Mouse (Mus musculus): ENCODE results near the gene Tnfrsf8. TPM values are rescaled to one million over a fixed set of nuclear protein-coding genes. Genes with fewer than 3 reads are reported as not detected.

Tnfrsf8 gene
- polyA plus RNA-seq, 1 experiment from 2014 or later: 0.07 TPM

- Histone ChIP-seq H3K4me1 (replicated peaks) (no peaks in the 10 kb centered on the region), H3K4me2 (replicated peaks) (no peak overlapping the region), H3K9ac (replicated peaks) (no peak overlapping the region), H3K36me3 (no peaks in the 10 kb centered on the region), H3K4me3 (replicated peaks) (no peak overlapping the region), H3K27ac (no peak overlapping the region), H3K9me3 (no peaks in the 10 kb centered on the region), H3K27me3 (no peaks in the 10 kb centered on the region)
- no peak for ATAC-seq
- WGBS: 90% methylated on average over 2 of the region's 2 CpGs
These were observed 36.7 kb downstream of the Tnfrsf8 start for GRCm38 (mm10) chr4:145278231-145278630.

DNA sequence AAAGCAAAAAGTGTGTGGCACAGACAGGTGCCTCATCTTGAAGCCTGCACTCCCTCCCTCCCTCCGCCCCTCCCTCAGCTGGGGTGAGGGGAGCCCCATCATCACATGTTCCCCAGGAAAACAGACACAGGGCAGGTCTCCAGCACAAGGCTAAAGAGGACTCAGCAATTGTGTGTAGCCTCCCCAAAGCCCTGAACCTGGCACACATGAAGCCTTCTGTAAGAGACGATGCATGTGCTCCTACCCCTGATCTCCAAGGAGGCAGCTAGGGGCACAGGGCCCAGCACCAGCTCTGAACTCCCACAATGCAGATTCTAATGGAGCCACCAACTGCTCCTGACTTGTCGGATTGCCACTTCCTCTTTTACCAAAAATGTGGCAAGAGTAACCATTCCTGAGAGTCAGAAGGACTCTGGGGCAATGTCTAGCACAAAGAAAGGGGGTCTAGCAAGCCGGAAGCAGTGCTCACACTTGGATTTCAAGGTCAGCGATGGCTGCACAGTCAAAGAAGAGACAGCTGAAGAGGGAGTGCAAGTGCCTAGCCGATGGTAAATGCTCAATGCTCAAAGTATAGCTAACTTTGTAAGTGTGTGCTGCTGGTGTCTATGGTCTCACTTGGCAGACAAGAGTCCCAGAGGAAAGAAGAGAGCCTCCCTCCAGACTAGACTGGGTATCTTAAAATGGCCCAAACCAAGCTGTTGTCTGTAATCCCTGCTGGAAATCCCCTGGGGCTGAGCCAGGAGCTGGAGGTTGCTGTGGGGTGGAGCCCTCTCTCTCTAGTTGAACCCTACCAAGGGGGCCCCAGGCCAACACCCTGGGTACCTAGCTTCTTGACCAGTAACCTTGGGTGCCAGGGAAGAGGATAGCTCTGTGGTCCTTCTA lies 38.4 kb downstream of the Tnfrsf8 start:
- Histone ChIP-seq H3K9ac (replicated peaks) (no peak overlapping the region), H3K27ac (no peak overlapping the region), H3K9me3 (no peaks in the 10 kb centered on the region), H3K4me3 (replicated peaks) (no peak overlapping the region), H3K4me1 (replicated peaks) (no peaks in the 10 kb centered on the region), H3K4me2 (replicated peaks) (no peak overlapping the region), H3K36me3 (no peaks in the 10 kb centered on the region), H3K27me3 (no peaks in the 10 kb centered on the region)
- 80% methylated on average over 6 of the region's 6 CpGs for WGBS
- no peak for ATAC-seq

DNA sequence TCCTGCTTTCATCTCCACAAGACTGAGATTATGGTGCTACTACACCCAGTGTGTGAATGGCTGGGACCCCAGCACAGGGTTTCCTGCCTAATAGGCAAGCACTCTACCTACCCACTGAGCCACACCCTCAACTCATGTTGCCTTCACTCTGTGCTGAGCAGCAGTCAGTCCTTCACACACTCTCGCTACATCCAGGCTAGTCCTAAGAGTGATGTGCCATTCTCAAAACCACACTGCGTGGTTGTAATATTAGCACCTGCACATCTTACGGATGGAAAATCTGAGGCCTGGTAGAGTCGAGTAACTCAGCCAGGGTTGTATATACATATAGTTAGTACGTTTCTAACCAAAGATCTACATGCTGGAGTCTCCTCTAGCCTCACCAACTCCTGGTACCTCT lies 40.1 kb downstream of the Tnfrsf8 start:
- Histone ChIP-seq H3K36me3 (no peaks in the 10 kb centered on the region), H3K9ac (replicated peaks) (no peak overlapping the region), H3K4me2 (replicated peaks) (no peak overlapping the region), H3K27ac (no peak overlapping the region), H3K4me1 (replicated peaks) (no peaks in the 10 kb centered on the region), H3K27me3 (no peaks in the 10 kb centered on the region), H3K9me3 (no peaks in the 10 kb centered on the region), H3K4me3 (replicated peaks) (no peak overlapping the region)
- ATAC-seq: no peak
- 97% methylated on average over 5 of the region's 5 CpGs for WGBS

- no peaks in the 10 kb centered on the region for H3K4me1 ChIP-seq (replicated peaks)
- no peaks in the 10 kb centered on the region for H3K27me3 ChIP-seq
- no peaks in the 10 kb centered on the region for H3K9me3 ChIP-seq
- 90% methylated on average over 5 of the region's 5 CpGs for WGBS
- H3K27ac ChIP-seq: no peak overlapping the region
- no peak overlapping the region for H3K4me2 ChIP-seq (replicated peaks)
- ATAC-seq: no peak
- H3K4me3 ChIP-seq (replicated peaks): no peak overlapping the region
- no peak overlapping the region for H3K9ac ChIP-seq (replicated peaks)
- H3K36me3 ChIP-seq: no peaks in the 10 kb centered on the region
These were observed 41.0 kb downstream of the Tnfrsf8 start for GRCm38 (mm10) chr4:145273923-145274322.

DNA sequence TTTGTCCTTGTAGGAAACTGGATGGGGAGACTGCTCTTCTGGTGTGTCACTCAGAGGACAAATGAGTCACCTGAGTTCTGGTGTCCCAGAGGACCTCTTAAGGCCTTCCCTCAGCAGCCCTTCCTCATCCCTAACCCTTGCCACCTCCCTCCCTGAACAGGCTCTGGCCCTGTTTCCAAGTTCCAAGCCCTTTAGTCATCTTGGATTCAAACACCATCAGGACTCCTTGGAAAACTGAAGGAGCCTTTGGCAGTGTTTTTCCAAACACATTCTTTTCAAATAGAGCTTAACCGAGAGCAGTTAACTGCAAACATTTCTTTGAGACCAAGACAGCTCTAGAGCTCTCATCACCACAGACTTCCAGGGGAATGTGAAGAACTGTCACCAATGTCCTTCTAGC lies 42.2 kb downstream of the Tnfrsf8 start:
- ATAC-seq: no peak
- H3K9me3 ChIP-seq: no peaks in the 10 kb centered on the region
- 83% methylated on average over 1 of the region's 1 CpGs for WGBS

DNA sequence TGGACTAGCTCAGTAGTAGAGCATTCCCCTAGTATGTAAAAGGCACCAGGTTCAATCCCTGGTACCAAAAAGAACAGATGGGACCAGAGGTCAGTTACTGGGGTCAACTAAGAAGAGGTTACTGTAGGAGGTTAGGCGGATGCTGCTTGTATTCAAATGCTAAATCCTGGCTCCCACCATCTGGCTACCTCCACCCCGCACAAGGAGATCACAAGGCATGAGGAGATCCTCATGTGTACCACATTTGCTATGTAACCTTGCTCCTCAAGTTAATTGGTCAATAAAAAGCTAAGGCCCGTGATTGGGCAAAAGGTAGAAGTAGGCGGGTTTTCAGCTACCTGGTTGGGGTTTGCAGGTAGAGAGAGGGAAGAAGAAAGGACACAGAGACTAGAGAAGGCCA lies 43.3 kb downstream of the Tnfrsf8 start:
- Histone ChIP-seq H3K4me3 (replicated peaks) (no peak overlapping the region), H3K36me3 (no peaks in the 10 kb centered on the region), H3K27ac (no peak overlapping the region), H3K27me3 (no peaks in the 10 kb centered on the region), H3K9ac (replicated peaks) (no peak overlapping the region), H3K9me3 (no peaks in the 10 kb centered on the region), H3K4me2 (replicated peaks) (no peak overlapping the region), H3K4me1 (replicated peaks) (no peaks in the 10 kb centered on the region)
- WGBS: 78% methylated on average over 4 of the region's 4 CpGs
- ATAC-seq: no peak

More for the DNA sequence above, 42.2 kb downstream of the Tnfrsf8 start:
- Histone ChIP-seq H3K4me3 (replicated peaks) (no peak overlapping the region), H3K4me2 (replicated peaks) (no peak overlapping the region), H3K9ac (replicated peaks) (no peak overlapping the region), H3K27me3 (no peaks in the 10 kb centered on the region), H3K4me1 (replicated peaks) (no peaks in the 10 kb centered on the region), H3K27ac (no peak overlapping the region), H3K36me3 (no peaks in the 10 kb centered on the region)

- Histone ChIP-seq H3K9me3 (no peaks in the 10 kb centered on the region), H3K4me1 (replicated peaks) (no peaks in the 10 kb centered on the region), H3K27me3 (no peaks in the 10 kb centered on the region), H3K4me2 (replicated peaks) (no peak overlapping the region), H3K27ac (no peak overlapping the region), H3K36me3 (no peaks in the 10 kb centered on the region), H3K9ac (replicated peaks) (no peak overlapping the region), H3K4me3 (replicated peaks) (no peak overlapping the region)
- no peak for ATAC-seq
- 84% methylated on average over 5 of the region's 5 CpGs for WGBS
These were observed 44.8 kb downstream of the Tnfrsf8 start for GRCm38 (mm10) chr4:145270136-145270535.

- ATAC-seq: no peak
- WGBS: 87% methylated on average over 4 of the region's 4 CpGs
- H3K4me2 ChIP-seq (replicated peaks): no peak overlapping the region
- H3K4me3 ChIP-seq (replicated peaks): no peak overlapping the region
- no peaks in the 10 kb centered on the region for H3K4me1 ChIP-seq (replicated peaks)
- no peaks in the 10 kb centered on the region for H3K9me3 ChIP-seq
- no peak overlapping the region for H3K27ac ChIP-seq
- H3K9ac ChIP-seq (replicated peaks): no peak overlapping the region
- no peaks in the 10 kb centered on the region for H3K27me3 ChIP-seq
- H3K36me3 ChIP-seq: no peaks in the 10 kb centered on the region
These were observed 47.3 kb downstream of the Tnfrsf8 start for GRCm38 (mm10) chr4:145267631-145268110.

DNA sequence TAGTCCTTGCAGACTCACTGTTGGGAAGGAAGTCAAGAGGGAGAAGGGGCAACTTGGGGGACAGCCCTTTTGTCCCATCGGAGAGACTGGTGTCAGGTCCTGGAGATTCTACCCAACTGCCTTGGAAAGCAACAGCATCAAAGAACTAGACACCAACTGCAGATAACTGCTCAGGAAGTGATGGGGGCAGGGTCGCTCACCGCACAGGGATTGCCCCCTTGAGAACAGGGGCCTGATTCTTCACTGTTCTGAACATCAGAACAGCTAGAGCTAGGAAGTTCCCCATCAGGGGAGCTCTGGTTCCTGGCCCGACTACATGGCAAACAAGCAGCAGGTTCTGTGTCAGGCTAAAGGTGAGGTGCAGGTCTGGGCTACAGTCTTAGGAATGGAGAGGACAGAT lies 48.5 kb downstream of the Tnfrsf8 start:
- no peaks in the 10 kb centered on the region for H3K4me1 ChIP-seq (replicated peaks)
- no peaks in the 10 kb centered on the region for H3K27me3 ChIP-seq
- no peak for ATAC-seq
- H3K9me3 ChIP-seq: no peaks in the 10 kb centered on the region
- H3K4me2 ChIP-seq (replicated peaks): no peak overlapping the region
- H3K27ac ChIP-seq: no peak overlapping the region
- 89% methylated on average over 4 of the region's 4 CpGs for WGBS
- no peak overlapping the region for H3K4me3 ChIP-seq (replicated peaks)
- no peak overlapping the region for H3K9ac ChIP-seq (replicated peaks)
- no peaks in the 10 kb centered on the region for H3K36me3 ChIP-seq

GRCm38 (mm10) chr4:145264761-145265160 lies 50.2 kb downstream of the Tnfrsf8 start:
- Histone ChIP-seq H3K4me3 (replicated peaks) (no peak overlapping the region), H3K36me3 (no peaks in the 10 kb centered on the region), H3K4me2 (replicated peaks) (no peak overlapping the region), H3K27ac (no peak overlapping the region), H3K4me1 (replicated peaks) (no peaks in the 10 kb centered on the region), H3K9ac (replicated peaks) (no peak overlapping the region), H3K9me3 (no peaks in the 10 kb centered on the region; the same call in 1 of the 2 replicates), H3K27me3 (no peaks in the 10 kb centered on the region)
- no peak for ATAC-seq
- 58% methylated on average over 2 of the region's 2 CpGs for WGBS

- Histone ChIP-seq H3K4me1 (replicated peaks) (no peaks in the 10 kb centered on the region), H3K9me3 (no peaks in the 10 kb centered on the region; the same call in 1 of the 2 replicates), H3K9ac (replicated peaks) (no peak overlapping the region), H3K4me2 (replicated peaks) (no peak overlapping the region), H3K36me3 (no peaks in the 10 kb centered on the region), H3K27me3 (no peaks in the 10 kb centered on the region), H3K27ac (no peak overlapping the region), H3K4me3 (replicated peaks) (no peak overlapping the region)
- no peak for ATAC-seq
- WGBS: 96% methylated on average over 1 of the region's 1 CpGs
These were observed 51.4 kb downstream of the Tnfrsf8 start for GRCm38 (mm10) chr4:145263583-145263982.

GRCm38 (mm10) chr4:145260802-145261201 lies 54.2 kb downstream of the Tnfrsf8 start:
- H3K9me3 ChIP-seq: no peaks in the 10 kb centered on the region; the same call in 1 of the 2 replicates
- no peak for ATAC-seq
- no peaks in the 10 kb centered on the region for H3K27me3 ChIP-seq
- H3K36me3 ChIP-seq: no peaks in the 10 kb centered on the region
- no peak overlapping the region for H3K4me3 ChIP-seq (replicated peaks)
- no peak overlapping the region for H3K9ac ChIP-seq (replicated peaks)
- H3K27ac ChIP-seq: no peak overlapping the region
- H3K4me1 ChIP-seq (replicated peaks): no peaks in the 10 kb centered on the region
- 81% methylated on average over 5 of the region's 5 CpGs for WGBS
- H3K4me2 ChIP-seq (replicated peaks): no peak overlapping the region
